Mouse (Mus musculus): ENCODE measurements around the gene Gm13275. TPM values are rescaled to one million over a fixed set of nuclear protein-coding genes. Genes with fewer than 3 reads are reported as not detected.

The Gm13275 gene
- total and polyA plus RNA-seq, 3 experiments = 0.52 TPM; not detected in 2

DNA sequence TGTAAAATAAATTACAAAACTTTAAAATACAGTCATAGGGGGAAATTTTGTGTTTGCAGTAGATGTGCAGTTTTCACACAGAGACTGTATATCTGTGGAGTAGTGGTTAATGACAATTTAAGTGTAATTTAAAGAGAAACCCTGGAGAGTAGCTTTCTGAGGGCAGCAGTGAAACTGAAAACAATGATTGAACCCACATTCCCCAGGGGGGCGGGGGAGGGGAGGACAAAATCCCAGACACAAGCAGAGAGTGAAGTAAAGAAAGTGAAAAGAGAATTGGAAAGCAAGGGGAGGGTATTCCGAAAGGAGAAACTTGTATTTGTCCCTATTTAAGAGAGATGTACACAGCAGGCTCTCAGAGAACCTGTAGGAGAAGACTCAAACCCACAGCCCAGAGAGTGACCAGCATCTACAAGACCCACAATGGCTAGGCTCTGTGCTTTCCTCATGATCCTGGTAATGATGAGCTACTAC is 47.2 kb downstream of the Gm13275 start, which contains the start of gene Ifna4:
TSS of gene Ifna4 (plus strand) at position 424 of the 474 bp plus-strand sequence.
- no peak for TF ChIP-seq MAZ (IDR thresholded peaks at IDR 0.05; ENCODE audit: low read depth, low read length)
- H3K4me3 ChIP-seq (ENCODE audit: control insufficient read depth in 1 of 2, insufficient read depth in 1 of 2, low read depth in 2 of 2, low read length in 2 of 2) = no peak within 1 kb of the TSS
- H3K36me3 ChIP-seq (ENCODE audit: control insufficient read depth in 1 of 2, insufficient read depth in 2 of 2, low read length in 2 of 2) = no peaks in the 10 kb centered on the region
- H3K27ac ChIP-seq (ENCODE audit: control insufficient read depth, low read depth, low read length) = no peak within 1 kb of the TSS
- H3K79me2 ChIP-seq (ENCODE audit: control insufficient read depth, insufficient read depth, low read length, poor library complexity) = no peaks in the 10 kb centered on the region
- H3K9me3 ChIP-seq (replicated peaks; ENCODE audit: insufficient read depth, low read length) = no peaks in the 10 kb centered on the region
- no peak for DNase-seq (ENCODE audit: low read depth, low spot score)
- no peaks in the 10 kb centered on the region; a peak in 1 of 4 replicates for H3K4me1 ChIP-seq (ENCODE audit: control insufficient read depth in 1 of 2, insufficient read depth in 2 of 2, low read length in 2 of 2)
- H3K9ac ChIP-seq (ENCODE audit: control insufficient read depth, low read depth, low read length, poor library complexity, severe bottlenecking) = no peak within 1 kb of the TSS
- peaks cover 11 to 14% of the 10 kb centered on the region in 2 experiments for H3K27me3 ChIP-seq (ENCODE audit: control insufficient read depth in 1 of 2, insufficient read depth in 2 of 2, low read length in 2 of 2)

Other genes with a start within 250 kb of the Gm13275 start
Only the 30 nearest of the 31 such genes appear.
- gene Ifna14, start 222.7 kb upstream of the Gm13275 start, total RNA-seq (2012; rRNA removed) = not detected in 2 replicates
- gene Ifna14, start 222.7 kb upstream of the Gm13275 start, polyA plus RNA-seq (2012; ENCODE audit: insufficient read depth in 1 of 2, insufficient read length in 2 of 2, low read depth in 1 of 2, low replicate concordance in 2 of 2, missing spikeins in 1 of 2) = not detected
- not detected in 2 replicates for gene Ifna9, start 202.1 kb upstream of the Gm13275 start, total RNA-seq (2012; rRNA removed)
- gene Ifna9, start 202.1 kb upstream of the Gm13275 start, polyA plus RNA-seq (2012; ENCODE audit: insufficient read depth in 1 of 2, insufficient read length in 2 of 2, low read depth in 1 of 2, low replicate concordance in 2 of 2, missing spikeins in 1 of 2) = not detected
- gene Ifna12, start 191.1 kb upstream of the Gm13275 start, total RNA-seq (2012; rRNA removed) = not detected in 2 replicates
- gene Ifna12, start 191.1 kb upstream of the Gm13275 start, polyA plus RNA-seq (2012; ENCODE audit: insufficient read depth in 1 of 2, insufficient read length in 2 of 2, low read depth in 1 of 2, low replicate concordance in 2 of 2, missing spikeins in 1 of 2) = not detected
- not detected in 2 replicates for gene C87499, start 160.1 kb upstream of the Gm13275 start, total RNA-seq (2012; rRNA removed)
- not detected for gene C87499, start 160.1 kb upstream of the Gm13275 start, polyA plus RNA-seq (2012; ENCODE audit: insufficient read depth in 1 of 2, insufficient read length in 2 of 2, low read depth in 1 of 2, low replicate concordance in 2 of 2, missing spikeins in 1 of 2)
- not detected in 2 replicates for gene Ifna13, start 150.0 kb upstream of the Gm13275 start, total RNA-seq (2012; rRNA removed)
- gene Ifna13, start 150.0 kb upstream of the Gm13275 start, polyA plus RNA-seq (2012; ENCODE audit: insufficient read depth in 1 of 2, insufficient read length in 2 of 2, low read depth in 1 of 2, low replicate concordance in 2 of 2, missing spikeins in 1 of 2) = not detected
- not detected in 2 replicates for gene Ifna16, start 117.6 kb upstream of the Gm13275 start, total RNA-seq (2012; rRNA removed)
- gene Ifna16, start 117.6 kb upstream of the Gm13275 start, polyA plus RNA-seq (2012; ENCODE audit: insufficient read depth in 1 of 2, insufficient read length in 2 of 2, low read depth in 1 of 2, low replicate concordance in 2 of 2, missing spikeins in 1 of 2) = not detected
- gene Ifna2, start 110.6 kb upstream of the Gm13275 start, total RNA-seq (2012; rRNA removed) = not detected in 2 replicates
- gene Ifna2, start 110.6 kb upstream of the Gm13275 start, polyA plus RNA-seq (2012; ENCODE audit: insufficient read depth in 1 of 2, insufficient read length in 2 of 2, low read depth in 1 of 2, low replicate concordance in 2 of 2, missing spikeins in 1 of 2) = not detected
- gene Ifnab, start 103.1 kb upstream of the Gm13275 start, total RNA-seq (2012; rRNA removed) = not detected in 2 replicates
- gene Ifnab, start 103.1 kb upstream of the Gm13275 start, polyA plus RNA-seq (2012; ENCODE audit: insufficient read depth in 1 of 2, insufficient read length in 2 of 2, low read depth in 1 of 2, low replicate concordance in 2 of 2, missing spikeins in 1 of 2) = not detected
- 7.8 and 9.8 TPM in 2 replicates for gene Gm26566, start 72.7 kb upstream of the Gm13275 start, total RNA-seq (2012; rRNA removed)
- under 1 TPM in 1 of 2 experiments, not detected in 1; 0.40 TPM for gene Gm26566, start 72.7 kb upstream of the Gm13275 start, polyA plus RNA-seq (2012; ENCODE audit: insufficient read depth in 1 of 2, insufficient read length in 2 of 2, low read depth in 1 of 2, low replicate concordance in 2 of 2, missing spikeins in 1 of 2)
- 33.9 and 35.1 TPM in 2 replicates for gene Klhl9, start 72.0 kb upstream of the Gm13275 start, total RNA-seq (2012; rRNA removed)
- gene Klhl9, start 72.0 kb upstream of the Gm13275 start, polyA plus RNA-seq (2012; ENCODE audit: insufficient read depth in 1 of 2, insufficient read length in 2 of 2, low read depth in 1 of 2, low replicate concordance in 2 of 2, missing spikeins in 1 of 2) = 10 to 100 TPM; 16.6 to 69.5 TPM
- gene Gm13271, start 39.6 kb upstream of the Gm13275 start, total RNA-seq (2012; rRNA removed) = not detected in 2 replicates
- not detected for gene Gm13271, start 39.6 kb upstream of the Gm13275 start, polyA plus RNA-seq (2012; ENCODE audit: insufficient read depth in 1 of 2, insufficient read length in 2 of 2, low read depth in 1 of 2, low replicate concordance in 2 of 2, missing spikeins in 1 of 2)
- gene Gm13283, start 34.4 kb upstream of the Gm13275 start, total RNA-seq (2012; rRNA removed) = not detected in 2 replicates
- gene Gm13283, start 34.4 kb upstream of the Gm13275 start, polyA plus RNA-seq (2012; ENCODE audit: insufficient read depth in 1 of 2, insufficient read length in 2 of 2, low read depth in 1 of 2, low replicate concordance in 2 of 2, missing spikeins in 1 of 2) = not detected
- gene Gm13290, start 20.7 kb upstream of the Gm13275 start, total RNA-seq (2012; rRNA removed) = not detected in 2 replicates
- under 1 TPM in 1 of 2 experiments, not detected in 1; 0.29 TPM for gene Gm13290, start 20.7 kb upstream of the Gm13275 start, polyA plus RNA-seq (2012; ENCODE audit: insufficient read depth in 1 of 2, insufficient read length in 2 of 2, low read depth in 1 of 2, low replicate concordance in 2 of 2, missing spikeins in 1 of 2)
- gene Gm13289, start 17.6 kb upstream of the Gm13275 start, total RNA-seq (2012; rRNA removed) = not detected in 2 replicates
- not detected for gene Gm13289, start 17.6 kb upstream of the Gm13275 start, polyA plus RNA-seq (2012; ENCODE audit: insufficient read depth in 1 of 2, insufficient read length in 2 of 2, low read depth in 1 of 2, low replicate concordance in 2 of 2, missing spikeins in 1 of 2)
- not detected in 2 replicates for gene Gm13272, start 14.6 kb upstream of the Gm13275 start, total RNA-seq (2012; rRNA removed)
- not detected for gene Gm13272, start 14.6 kb upstream of the Gm13275 start, polyA plus RNA-seq (2012; ENCODE audit: insufficient read depth in 1 of 2, insufficient read length in 2 of 2, low read depth in 1 of 2, low replicate concordance in 2 of 2, missing spikeins in 1 of 2)
- not detected in 2 replicates for gene Ifnz, start 12.4 kb upstream of the Gm13275 start, total RNA-seq (2012; rRNA removed)
- under 1 TPM in 1 of 2 experiments, not detected in 1; 0.11 TPM for gene Ifnz, start 12.4 kb upstream of the Gm13275 start, polyA plus RNA-seq (2012; ENCODE audit: insufficient read depth in 1 of 2, insufficient read length in 2 of 2, low read depth in 1 of 2, low replicate concordance in 2 of 2, missing spikeins in 1 of 2)
- not detected in 2 replicates for gene Gm13276, start 8.8 kb upstream of the Gm13275 start, total RNA-seq (2012; rRNA removed)
- not detected for gene Gm13276, start 8.8 kb upstream of the Gm13275 start, polyA plus RNA-seq (2012; ENCODE audit: insufficient read depth in 1 of 2, insufficient read length in 2 of 2, low read depth in 1 of 2, low replicate concordance in 2 of 2, missing spikeins in 1 of 2)
- gene Gm13277, start 5.9 kb upstream of the Gm13275 start, total RNA-seq (2012; rRNA removed) = not detected in 2 replicates
- not detected for gene Gm13277, start 5.9 kb upstream of the Gm13275 start, polyA plus RNA-seq (2012; ENCODE audit: insufficient read depth in 1 of 2, insufficient read length in 2 of 2, low read depth in 1 of 2, low replicate concordance in 2 of 2, missing spikeins in 1 of 2)
- not detected in 2 replicates for gene Gm13278, start 2.9 kb upstream of the Gm13275 start, total RNA-seq (2012; rRNA removed)
- not detected for gene Gm13278, start 2.9 kb upstream of the Gm13275 start, polyA plus RNA-seq (2012; ENCODE audit: insufficient read depth in 1 of 2, insufficient read length in 2 of 2, low read depth in 1 of 2, low replicate concordance in 2 of 2, missing spikeins in 1 of 2)
- gene Gm13279, start 2.9 kb downstream of the Gm13275 start, total RNA-seq (2012; rRNA removed) = not detected in 2 replicates
- gene Gm13279, start 2.9 kb downstream of the Gm13275 start, polyA plus RNA-seq (2012; ENCODE audit: insufficient read depth in 1 of 2, insufficient read length in 2 of 2, low read depth in 1 of 2, low replicate concordance in 2 of 2, missing spikeins in 1 of 2) = not detected
- 0.10 TPM in 1 of 2 replicates, not detected in the other for gene Gm13285, start 5.2 kb downstream of the Gm13275 start, total RNA-seq (2012; rRNA removed)
- gene Gm13285, start 5.2 kb downstream of the Gm13275 start, polyA plus RNA-seq (2012; ENCODE audit: insufficient read depth in 1 of 2, insufficient read length in 2 of 2, low read depth in 1 of 2, low replicate concordance in 2 of 2, missing spikeins in 1 of 2) = under 1 TPM in 1 of 2 experiments, not detected in 1; 0.14 TPM
- not detected in 2 replicates for gene Gm13287, start 8.8 kb downstream of the Gm13275 start, total RNA-seq (2012; rRNA removed)
- not detected for gene Gm13287, start 8.8 kb downstream of the Gm13275 start, polyA plus RNA-seq (2012; ENCODE audit: insufficient read depth in 1 of 2, insufficient read length in 2 of 2, low read depth in 1 of 2, low replicate concordance in 2 of 2, missing spikeins in 1 of 2)
- not detected in 2 replicates for gene Gm13288, start 11.0 kb downstream of the Gm13275 start, total RNA-seq (2012; rRNA removed)
- not detected for gene Gm13288, start 11.0 kb downstream of the Gm13275 start, polyA plus RNA-seq (2012; ENCODE audit: insufficient read depth in 1 of 2, insufficient read length in 2 of 2, low read depth in 1 of 2, low replicate concordance in 2 of 2, missing spikeins in 1 of 2)
- not detected in 2 replicates for gene Ifna7, start 21.7 kb downstream of the Gm13275 start, total RNA-seq (2012; rRNA removed)
- gene Ifna7, start 21.7 kb downstream of the Gm13275 start, polyA plus RNA-seq (2012; ENCODE audit: insufficient read depth in 1 of 2, insufficient read length in 2 of 2, low read depth in 1 of 2, low replicate concordance in 2 of 2, missing spikeins in 1 of 2) = not detected
- gene Ifna11, start 25.5 kb downstream of the Gm13275 start, total RNA-seq (2012; rRNA removed) = not detected in 2 replicates
- gene Ifna11, start 25.5 kb downstream of the Gm13275 start, polyA plus RNA-seq (2012; ENCODE audit: insufficient read depth in 1 of 2, insufficient read length in 2 of 2, low read depth in 1 of 2, low replicate concordance in 2 of 2, missing spikeins in 1 of 2) = not detected
- not detected in 2 replicates for gene Ifna6, start 32.9 kb downstream of the Gm13275 start, total RNA-seq (2012; rRNA removed)
- gene Ifna6, start 32.9 kb downstream of the Gm13275 start, polyA plus RNA-seq (2012; ENCODE audit: insufficient read depth in 1 of 2, insufficient read length in 2 of 2, low read depth in 1 of 2, low replicate concordance in 2 of 2, missing spikeins in 1 of 2) = not detected
- not detected in 2 replicates for gene Ifna5, start 41.0 kb downstream of the Gm13275 start, total RNA-seq (2012; rRNA removed)
- gene Ifna5, start 41.0 kb downstream of the Gm13275 start, polyA plus RNA-seq (2012; ENCODE audit: insufficient read depth in 1 of 2, insufficient read length in 2 of 2, low read depth in 1 of 2, low replicate concordance in 2 of 2, missing spikeins in 1 of 2) = not detected
- gene Ifna4, start 47.4 kb downstream of the Gm13275 start, total RNA-seq (2012; rRNA removed) = not detected in 2 replicates
- not detected for gene Ifna4, start 47.4 kb downstream of the Gm13275 start, polyA plus RNA-seq (2012; ENCODE audit: insufficient read depth in 1 of 2, insufficient read length in 2 of 2, low read depth in 1 of 2, low replicate concordance in 2 of 2, missing spikeins in 1 of 2)
- gene Ifna1, start 55.6 kb downstream of the Gm13275 start, total RNA-seq (2012; rRNA removed) = not detected in 2 replicates
- gene Ifna1, start 55.6 kb downstream of the Gm13275 start, polyA plus RNA-seq (2012; ENCODE audit: insufficient read depth in 1 of 2, insufficient read length in 2 of 2, low read depth in 1 of 2, low replicate concordance in 2 of 2, missing spikeins in 1 of 2) = not detected
- not detected in 2 replicates for gene Ifne, start 85.7 kb downstream of the Gm13275 start, total RNA-seq (2012; rRNA removed)
- not detected for gene Ifne, start 85.7 kb downstream of the Gm13275 start, polyA plus RNA-seq (2012; ENCODE audit: insufficient read depth in 1 of 2, insufficient read length in 2 of 2, low read depth in 1 of 2, low replicate concordance in 2 of 2, missing spikeins in 1 of 2)

Measured in MEL (cell line).